Mouse (Mus musculus) T-helper 17 cell (primary cell): ENCODE results near the gene Dtd1.

Experiments
- in situ Hi-C, 2 experiments: fragments of 300-600 bp; cut with MboI, MseI; formaldehyde crosslinking; loops; 1 replicate in 1 of 2; 2 replicates in 1 of 2; pipeline ENCODE4 v1.15.1; 2025; ENCODE audit warnings: high pct_unique_total_duplicates in 2 of 2

Dtd1 gene

GRCm38 (mm10) chr2:144701415-144702149 lies 101.9 kb downstream of the Dtd1 start:
- in situ Hi-C loops, result no loop called here

GRCm38 (mm10) chr2:144709285-144709684 lies 109.6 kb downstream of the Dtd1 start:
- in situ Hi-C loops, result no loop called here

DNA sequence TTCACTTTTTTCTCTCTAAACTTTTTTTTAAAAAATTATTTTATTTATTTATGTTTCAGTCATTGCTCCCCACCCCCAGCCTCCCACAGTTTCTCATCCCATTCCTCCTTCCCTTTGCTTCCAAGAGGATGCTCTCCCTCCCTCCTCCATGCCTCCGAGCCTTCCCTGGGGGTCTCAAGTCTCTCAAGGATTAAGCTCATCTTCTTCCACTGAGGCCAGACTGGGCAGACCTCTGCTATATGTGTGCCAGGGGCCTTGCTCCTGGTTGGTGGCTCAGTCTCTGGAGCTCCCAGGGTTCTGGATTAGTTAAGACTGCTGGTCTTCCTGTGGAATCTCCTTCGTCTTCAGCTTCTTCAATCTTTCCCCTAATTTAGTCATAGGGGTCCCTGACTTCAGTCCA lies 110.0 kb downstream of the Dtd1 start:
- in situ Hi-C loops, result no loop called here

DNA sequence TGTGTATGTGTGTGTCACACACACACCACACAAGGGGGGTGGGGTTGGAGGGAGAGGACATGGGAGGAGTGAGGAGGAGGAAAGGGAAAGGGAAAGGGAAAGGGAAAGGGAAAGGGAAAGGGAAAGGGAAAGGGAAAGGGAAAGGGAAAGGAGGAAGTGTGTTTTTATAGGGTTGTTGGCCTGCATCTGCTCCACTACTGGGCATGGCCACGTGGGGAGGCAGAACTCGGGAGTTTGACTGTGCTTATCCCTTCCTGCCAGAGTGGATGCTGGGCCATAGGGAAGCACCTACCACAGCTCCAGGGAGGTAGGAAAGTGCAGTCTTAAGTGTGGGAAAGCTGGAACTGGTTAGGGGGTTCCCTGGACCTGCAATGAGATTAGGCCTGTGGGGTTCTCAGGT lies 114.9 kb downstream of the Dtd1 start:
- in situ Hi-C loops, result no loop called here

DNA sequence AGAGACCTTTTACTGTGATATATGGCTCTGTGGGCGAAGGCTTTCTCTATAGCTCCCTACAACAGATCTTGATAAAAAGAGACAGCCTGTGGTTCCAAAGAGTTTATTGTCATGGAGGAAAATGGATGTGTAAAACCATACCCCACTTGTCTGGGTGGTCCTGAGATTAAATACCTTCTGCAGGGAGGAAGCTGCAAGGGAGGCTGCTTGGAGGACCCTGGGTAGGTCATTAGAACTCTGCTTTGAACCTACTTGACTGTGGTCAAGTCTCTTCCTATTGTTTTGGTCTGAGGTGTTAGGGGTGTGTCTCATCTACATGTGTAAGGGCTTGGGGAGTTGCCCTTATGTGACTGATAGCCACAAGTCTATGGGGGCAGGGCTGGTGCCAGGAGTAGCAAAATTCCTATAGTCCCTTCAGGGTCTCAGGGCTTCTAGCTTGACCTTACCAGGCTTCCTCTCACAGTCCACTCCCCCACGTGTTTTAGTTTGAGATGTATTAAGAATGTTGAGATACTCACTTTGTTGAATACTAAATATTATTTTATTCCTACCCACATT lies 115.6 kb downstream of the Dtd1 start:
- in situ Hi-C loops, result no loop called here

DNA sequence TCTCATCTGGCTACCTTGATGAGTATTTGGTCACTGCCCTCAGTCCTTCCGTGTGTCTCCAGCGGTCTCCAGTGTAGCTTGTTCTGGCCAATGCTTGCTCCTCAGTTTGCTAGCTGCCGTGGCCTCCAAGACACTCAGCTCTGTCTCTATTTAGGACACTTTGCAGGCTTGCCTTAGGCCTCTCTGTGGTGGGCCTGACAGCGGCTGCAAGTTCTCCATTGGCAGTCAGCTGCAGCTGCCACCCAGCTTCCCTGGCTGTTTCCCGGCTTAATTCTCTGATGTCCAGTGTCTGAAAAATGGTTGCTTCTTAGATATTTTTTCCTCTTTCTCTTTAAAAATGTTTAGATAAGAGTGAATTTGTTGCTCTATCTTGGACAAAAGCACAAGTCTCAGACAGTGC lies 116.6 kb downstream of the Dtd1 start:
- in situ Hi-C loops, result no loop called here

DNA sequence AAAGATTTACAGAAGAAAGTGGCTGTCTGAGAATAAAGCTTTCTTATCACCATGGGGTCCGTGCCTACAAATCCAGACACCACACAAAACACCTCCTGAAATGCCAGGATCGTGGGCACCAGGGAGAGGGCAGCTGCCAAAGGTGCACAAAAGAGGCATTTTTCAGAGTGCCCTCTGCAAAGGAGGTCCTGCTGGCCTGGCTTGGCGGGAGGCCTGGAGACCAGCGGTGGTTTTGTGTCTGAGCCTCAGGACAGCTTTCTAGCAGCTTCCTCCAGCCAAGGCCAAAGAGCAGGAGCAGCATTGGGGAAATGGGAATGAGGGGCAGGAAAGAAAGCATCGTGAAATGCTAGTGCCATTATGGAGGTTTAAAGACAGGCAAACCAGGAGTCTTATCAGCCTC lies 118.6 kb downstream of the Dtd1 start:
- in situ Hi-C loops, result no loop called here

DNA sequence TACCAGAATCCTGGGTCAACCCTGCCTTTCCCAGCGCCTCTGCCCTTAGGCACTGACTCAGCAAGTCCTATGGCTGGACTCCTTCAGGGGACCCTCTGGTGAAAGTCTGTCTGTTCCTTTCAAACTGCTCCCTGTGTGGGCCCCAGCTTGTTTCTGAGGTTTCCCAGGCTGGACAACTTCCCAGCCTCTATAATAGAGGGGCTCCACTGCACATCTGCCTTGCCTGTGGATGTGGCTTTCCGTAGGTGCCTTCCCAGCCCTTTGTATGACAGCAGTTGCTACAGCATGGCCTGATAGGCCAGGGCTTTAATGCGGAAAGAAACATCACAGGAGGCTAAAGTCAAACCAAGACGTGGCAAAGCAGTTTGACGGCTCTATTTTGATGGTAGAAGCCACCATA lies 119.6 kb downstream of the Dtd1 start:
- in situ Hi-C loops, result no loop called here

DNA sequence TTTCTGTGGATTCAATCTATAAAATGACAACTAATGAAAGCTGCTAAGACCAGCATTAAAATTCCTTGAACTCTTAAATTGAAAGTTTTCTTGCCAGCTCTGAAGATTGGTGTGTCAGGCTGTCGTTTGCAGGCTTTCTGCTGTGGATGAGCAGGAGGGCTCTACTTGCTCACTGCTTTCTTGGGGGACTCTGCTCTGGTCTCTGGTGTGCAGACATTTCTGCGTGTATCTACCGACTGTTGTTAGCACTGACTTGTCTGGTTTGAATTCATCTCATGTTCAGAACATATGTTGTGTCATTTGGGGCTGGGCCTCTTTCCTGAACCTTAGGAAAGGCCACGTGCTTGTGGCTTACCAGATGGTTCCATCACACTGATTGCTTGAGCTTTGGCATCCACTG lies 120.0 kb downstream of the Dtd1 start:
- in situ Hi-C loops, result no loop called here

DNA sequence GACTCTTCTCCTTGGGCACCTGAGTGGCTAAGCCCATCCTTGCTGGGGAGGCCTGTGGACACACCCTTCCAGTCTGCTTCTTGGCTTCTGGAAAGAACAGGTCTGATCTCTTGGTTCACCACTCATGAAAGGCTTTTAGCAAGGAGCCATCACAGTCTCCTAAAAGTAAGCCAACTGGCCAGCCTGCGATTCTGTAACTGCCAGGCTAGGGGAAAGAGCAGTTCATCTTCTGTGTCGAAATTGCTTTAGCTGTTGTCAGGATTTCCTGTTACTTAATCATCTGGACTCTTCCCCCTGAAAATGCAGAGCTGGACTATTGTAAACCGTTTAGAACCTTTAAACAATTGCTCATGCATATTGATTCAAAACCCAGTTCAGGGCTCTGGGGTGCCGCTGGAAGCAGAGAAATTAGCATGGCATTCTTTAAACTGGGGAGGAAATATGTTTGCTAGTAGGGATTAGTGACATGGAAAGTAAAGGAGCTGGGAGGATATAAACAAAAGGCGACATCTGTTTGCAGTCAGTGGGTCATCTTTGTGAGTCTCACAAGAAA lies 120.8 kb downstream of the Dtd1 start:
- in situ Hi-C loops, result no loop called here

- in situ Hi-C loops, result no loop called here
Measured at GRCm38 (mm10) chr2:144724679-144725078, 125.0 kb downstream of the Dtd1 start.

DNA sequence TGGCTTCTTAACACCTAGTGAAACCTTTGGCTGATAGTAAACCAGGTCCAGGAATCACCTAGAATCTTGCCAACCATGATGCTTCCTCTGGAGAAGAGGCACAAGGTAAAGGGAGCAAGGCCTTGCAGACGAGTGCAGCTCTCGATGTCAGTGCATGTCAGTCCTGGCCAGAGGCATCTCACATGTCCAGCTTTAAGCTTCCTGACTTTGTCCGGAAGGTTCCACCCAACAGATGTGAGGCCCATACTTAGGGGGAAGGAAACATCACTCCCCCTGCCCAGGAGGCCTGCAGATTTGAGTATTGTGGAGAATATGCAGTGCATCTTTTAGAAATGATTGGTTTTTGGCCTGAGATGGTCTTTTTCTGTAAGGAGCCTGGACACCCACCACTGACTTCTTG lies 127.4 kb downstream of the Dtd1 start:
- in situ Hi-C loops, result no loop called here

GRCm38 (mm10) chr2:144729776-144730175 lies 130.1 kb downstream of the Dtd1 start:
- in situ Hi-C loops, result no loop called here

DNA sequence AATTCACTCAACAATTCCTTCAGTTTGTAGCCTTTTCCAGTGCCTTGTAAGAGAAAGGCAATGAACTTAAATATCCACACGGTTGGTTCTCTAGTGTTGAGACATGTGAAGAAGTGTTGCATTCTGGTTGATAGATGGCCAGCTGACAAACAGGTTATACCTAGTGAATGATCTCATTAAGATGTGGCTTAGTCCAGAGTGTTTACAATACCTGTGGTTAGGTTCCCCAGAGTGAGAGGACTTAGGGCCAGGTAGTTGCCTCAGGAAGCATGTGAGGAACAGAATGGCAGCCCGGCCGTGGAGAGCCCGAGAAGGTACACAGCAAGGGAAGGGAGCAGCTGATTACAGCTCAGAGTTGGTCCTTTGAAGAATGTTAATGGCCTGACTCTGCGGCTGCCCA lies 138.5 kb downstream of the Dtd1 start:
- in situ Hi-C loops, result no loop called here

DNA sequence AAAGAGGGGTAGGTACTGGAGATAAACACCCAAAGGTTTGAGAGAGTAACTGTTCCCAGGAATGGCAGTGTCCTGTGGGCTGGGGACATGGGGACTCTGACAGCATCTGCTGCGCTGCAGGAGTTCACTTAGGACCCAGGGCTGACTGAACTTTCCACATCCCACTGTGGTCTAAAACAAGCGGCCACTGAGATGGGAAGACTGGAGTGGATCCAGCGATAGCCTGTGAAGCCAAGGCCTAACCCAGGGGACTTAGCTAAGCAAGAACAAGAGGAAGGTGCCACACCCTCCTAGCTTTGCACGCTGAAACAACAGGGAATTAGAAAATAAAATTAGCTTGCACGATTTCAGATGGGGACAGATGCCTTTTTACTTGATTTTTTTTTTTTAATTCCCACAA lies 138.9 kb downstream of the Dtd1 start:
- in situ Hi-C loops, result no loop called here

- in situ Hi-C loops, result no loop called here
Measured at GRCm38 (mm10) chr2:144740577-144740997, 140.9 kb downstream of the Dtd1 start.

DNA sequence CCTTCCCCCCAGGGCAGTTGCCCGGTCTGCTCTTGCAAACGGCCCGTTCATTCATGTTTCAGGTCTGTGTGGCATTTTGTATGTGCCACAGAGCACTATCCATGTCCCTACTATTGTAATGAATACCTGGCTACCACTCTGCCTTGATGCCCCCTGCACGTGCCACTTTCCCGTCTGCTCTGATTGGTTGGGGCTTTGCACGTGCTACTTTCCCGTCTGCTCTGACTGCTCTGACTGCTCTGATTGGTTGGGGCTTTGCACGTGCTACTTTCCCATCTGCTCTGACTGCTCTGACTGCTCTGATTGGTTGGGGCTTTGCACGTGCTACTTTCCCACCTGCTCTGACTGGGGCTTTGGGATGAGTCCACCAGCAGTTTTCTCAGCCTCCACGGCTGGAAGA lies 142.3 kb downstream of the Dtd1 start:
- in situ Hi-C loops, result no loop called here

DNA sequence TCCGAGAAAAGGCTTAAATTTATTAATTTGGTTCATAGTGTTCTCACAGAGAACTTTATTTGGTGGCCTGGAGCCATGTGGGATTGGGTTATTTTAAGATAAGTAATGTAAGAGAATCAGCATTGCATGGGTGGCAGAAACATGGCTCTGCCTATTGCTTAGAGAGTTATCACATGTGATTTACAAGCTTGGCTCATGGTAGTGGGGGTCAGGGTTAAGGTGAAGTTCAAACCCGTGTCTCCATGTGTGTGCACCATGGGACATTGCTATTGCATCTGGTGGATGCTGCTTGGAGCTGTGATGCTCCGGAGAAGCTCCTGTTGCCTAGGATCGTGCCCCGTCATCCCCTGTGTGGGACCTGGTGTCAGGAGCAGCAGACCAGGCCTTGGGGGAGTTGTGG lies 143.6 kb downstream of the Dtd1 start:
- in situ Hi-C loops, result no loop called here

DNA sequence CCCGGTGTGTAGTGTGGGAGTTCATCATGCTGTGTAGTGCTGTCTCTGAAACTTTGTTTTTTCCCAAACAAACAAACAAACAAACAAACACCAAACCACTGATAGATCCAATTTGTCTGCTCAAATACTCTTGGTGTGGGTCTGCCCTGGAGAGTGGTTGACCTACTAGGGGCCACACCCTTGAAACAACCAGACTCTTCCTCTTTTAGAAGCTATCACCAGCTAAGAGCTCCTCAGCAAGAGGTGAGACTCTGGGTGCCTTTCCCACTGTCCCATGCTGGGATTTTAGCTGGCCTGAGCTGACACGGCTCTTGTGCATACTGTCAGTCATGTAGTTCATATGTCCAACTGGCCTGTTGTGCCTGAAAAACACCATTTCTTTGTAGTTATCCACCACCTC lies 145.6 kb downstream of the Dtd1 start:
- in situ Hi-C loops, result no loop called here

DNA sequence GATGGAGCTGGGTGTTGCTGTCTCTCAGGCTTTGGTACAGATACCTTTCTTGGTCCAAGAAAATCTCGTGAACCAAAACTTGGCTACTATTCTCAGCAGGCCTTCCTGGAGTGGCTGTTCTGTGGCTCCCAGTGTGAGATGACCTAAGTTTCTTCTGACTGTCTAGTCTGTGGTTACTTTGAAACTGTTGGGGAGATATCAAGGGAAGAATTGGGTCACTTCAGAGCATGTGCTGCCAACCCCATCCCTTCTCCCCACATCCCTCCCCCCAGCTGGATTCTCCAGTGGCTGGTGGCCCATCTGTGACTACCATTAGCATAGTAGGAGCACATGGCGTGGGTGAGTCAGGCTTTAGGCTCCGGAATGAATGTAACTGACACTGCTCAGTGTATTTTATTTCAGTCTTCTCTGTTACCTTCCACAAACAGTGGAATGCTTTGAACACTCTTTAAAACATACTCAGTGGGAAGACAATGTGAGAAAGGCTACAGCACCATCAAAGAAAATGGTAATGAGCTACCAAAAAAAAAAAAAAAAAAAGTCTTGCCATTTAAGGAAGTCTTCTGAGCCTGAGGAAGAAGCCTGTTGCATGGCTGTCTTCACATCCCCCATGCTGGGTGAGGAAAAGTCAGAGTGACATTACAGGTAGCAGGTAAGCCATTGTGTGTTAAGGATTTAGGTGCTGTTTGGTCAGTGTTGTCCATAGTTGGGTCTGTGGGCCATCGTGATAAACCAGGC lies 146.5 kb downstream of the Dtd1 start:
- in situ Hi-C loops, result no loop called here

- in situ Hi-C loops, result no loop called here
Measured at GRCm38 (mm10) chr2:144753604-144754003, 153.9 kb downstream of the Dtd1 start.

DNA sequence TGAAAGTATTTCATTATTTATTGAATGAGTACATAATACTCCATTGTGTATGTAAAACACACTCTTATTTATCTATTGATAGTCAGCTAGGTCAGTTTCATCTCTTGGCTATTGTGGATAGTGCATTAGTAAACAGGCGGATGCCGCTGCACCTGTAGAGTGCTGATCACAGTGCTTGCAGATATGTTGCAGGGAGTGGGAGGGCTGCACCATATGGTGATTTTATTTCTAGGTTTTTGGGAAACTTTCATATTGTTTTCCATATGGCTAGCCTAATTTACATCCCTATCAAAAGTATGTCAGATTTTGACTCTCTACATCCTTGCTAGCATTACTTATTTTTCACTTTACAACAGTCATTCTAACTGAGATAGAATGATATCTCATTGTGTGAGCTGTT lies 155.3 kb downstream of the Dtd1 start:
- in situ Hi-C loops, result no loop called here

DNA sequence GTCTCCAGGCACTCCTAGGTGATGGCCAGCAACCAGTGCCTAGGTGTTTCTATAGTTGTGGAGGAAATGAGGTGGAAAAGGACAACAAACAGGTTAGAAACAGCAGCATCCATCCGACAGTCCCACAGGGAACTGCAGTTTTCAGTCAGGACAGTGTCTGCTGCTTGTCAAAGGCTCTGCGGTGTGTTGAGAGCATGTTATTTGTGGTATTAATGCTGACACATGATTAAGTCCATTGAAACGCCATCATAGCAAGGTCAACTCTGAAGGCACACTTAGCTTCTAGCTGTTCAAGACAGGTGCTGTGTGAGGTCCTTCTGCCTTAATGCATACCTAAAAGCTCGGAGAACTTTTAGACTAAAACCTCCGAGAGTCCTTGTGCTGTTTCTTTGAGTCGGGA lies 161.0 kb downstream of the Dtd1 start:
- in situ Hi-C loops, result no loop called here
